Mouse (Mus musculus): ENCODE data around the gene Mnt. TPM values are rescaled to one million over a fixed set of nuclear protein-coding genes. Genes with fewer than 3 reads are reported as not detected.

The Mnt gene
- polyA plus RNA-seq, 1 experiment from 2014 or later, result 3.5 TPM

DNA sequence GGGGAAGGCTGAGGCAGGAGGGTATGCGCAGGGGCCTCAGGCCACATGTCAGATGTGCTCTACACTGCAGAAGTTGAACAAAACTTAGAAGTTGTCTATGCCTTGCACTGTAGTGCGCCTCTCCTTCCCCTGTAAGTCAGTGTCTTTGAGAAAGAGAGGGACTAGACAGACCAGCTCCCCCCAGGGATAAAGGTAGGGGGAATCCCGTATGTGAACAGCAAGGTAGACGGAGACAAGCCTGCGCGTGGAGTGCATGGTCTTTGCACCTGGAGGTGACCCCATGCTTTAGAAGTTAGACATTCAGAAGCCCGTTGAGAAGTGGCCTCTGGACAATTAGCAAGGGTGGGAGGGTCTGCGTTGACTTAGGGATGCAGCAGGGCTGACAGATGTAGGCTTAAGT lies 10.0 kb downstream of the Mnt start:
- H3K36me3 ChIP-seq (ENCODE audit: control insufficient read depth, insufficient read depth, low read length), result peaks cover 13% of the 10 kb centered on the region
- no peaks in the 10 kb centered on the region for H3K27me3 ChIP-seq (replicated peaks; ENCODE audit: control insufficient read depth, insufficient read depth, low read length)
- peaks cover 24% of the 10 kb centered on the region for H3K4me1 ChIP-seq (replicated peaks; ENCODE audit: control insufficient read depth, insufficient read depth, low read length)
- H3K9me3 ChIP-seq (ENCODE audit: control insufficient read depth, low read length), result no peaks in the 10 kb centered on the region
- no peak overlapping the region for H3K27ac ChIP-seq (ENCODE audit: low read depth, low read length)
- no peak overlapping the region for H3K4me3 ChIP-seq (ENCODE audit: low read depth, low read length)
- WGBS, result 87% methylated on average over 8 of the region's 8 CpGs
- H3K4me2 ChIP-seq, result no peak overlapping the region
- ATAC-seq (replicated peaks; ENCODE audit: low FRiP score), result no peak
- no peak overlapping the region for H3K9ac ChIP-seq (ENCODE audit: low read depth, low read length)
- no peak for DNase-seq (ENCODE audit: low spot score)

DNA sequence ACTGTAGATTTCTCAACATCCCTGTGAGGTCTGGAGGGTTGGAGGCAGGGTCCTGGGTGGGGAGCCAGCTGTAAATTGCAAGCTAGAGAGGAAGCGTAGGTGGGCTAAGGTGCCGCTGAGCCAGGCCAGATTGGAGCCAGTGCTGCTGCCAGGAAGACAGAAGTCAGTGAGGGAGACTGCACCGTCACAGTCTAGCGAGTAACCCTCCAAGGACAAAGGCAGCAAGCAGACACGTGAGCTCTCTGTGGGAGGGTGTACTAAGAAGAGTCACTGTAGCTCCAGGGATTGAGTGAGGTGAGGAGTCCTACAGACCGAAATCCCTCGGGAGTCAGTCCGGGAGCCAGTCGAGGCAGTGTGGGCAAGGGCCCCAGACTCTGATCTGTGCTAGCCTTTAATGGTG lies 10.6 kb downstream of the Mnt start:
- H3K27ac ChIP-seq (ENCODE audit: low read depth, low read length), result no peak overlapping the region
- H3K4me3 ChIP-seq (ENCODE audit: low read depth, low read length), result no peak overlapping the region
- WGBS, result 92% methylated on average over 9 of the region's 9 CpGs
- peaks cover 21% of the 10 kb centered on the region for H3K4me1 ChIP-seq (replicated peaks; ENCODE audit: control insufficient read depth, insufficient read depth, low read length)
- peaks cover 13% of the 10 kb centered on the region for H3K36me3 ChIP-seq (ENCODE audit: control insufficient read depth, insufficient read depth, low read length)
- H3K9ac ChIP-seq (ENCODE audit: low read depth, low read length), result no peak overlapping the region
- ATAC-seq (replicated peaks; ENCODE audit: low FRiP score) (no peak), DNase-seq (ENCODE audit: low spot score) (no peak)
- H3K9me3 ChIP-seq (ENCODE audit: control insufficient read depth, low read length), result no peaks in the 10 kb centered on the region
- H3K4me2 ChIP-seq, result no peak overlapping the region
- no peaks in the 10 kb centered on the region for H3K27me3 ChIP-seq (replicated peaks; ENCODE audit: control insufficient read depth, insufficient read depth, low read length)

DNA sequence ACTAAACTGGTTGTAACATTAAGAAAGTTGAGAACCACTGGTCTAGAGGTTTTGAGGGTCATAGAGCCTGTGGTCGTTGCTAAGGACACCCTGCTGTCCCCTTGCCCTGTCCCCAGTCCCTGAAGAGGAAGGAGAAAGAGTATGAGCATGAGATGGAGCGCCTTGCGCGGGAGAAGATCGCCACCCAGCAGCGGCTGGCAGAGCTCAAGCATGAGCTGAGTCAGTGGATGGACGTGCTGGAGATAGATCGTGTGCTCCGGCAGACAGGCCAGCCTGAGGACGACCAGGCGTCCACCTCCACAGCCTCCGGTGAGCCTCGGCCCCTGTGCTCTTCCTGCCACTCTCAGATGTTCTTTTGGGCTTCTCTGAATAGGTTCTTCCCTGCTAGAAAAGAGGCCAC lies 11.3 kb downstream of the Mnt start:
- H3K4me1 ChIP-seq (replicated peaks; ENCODE audit: control insufficient read depth, insufficient read depth, low read length), result peaks cover 15% of the 10 kb centered on the region
- H3K4me3 ChIP-seq (ENCODE audit: low read depth, low read length), result no peak overlapping the region
- no peaks in the 10 kb centered on the region for H3K9me3 ChIP-seq (ENCODE audit: control insufficient read depth, low read length)
- H3K9ac ChIP-seq (ENCODE audit: low read depth, low read length), result no peak overlapping the region
- DNase-seq (ENCODE audit: low spot score) (no peak), ATAC-seq (replicated peaks; ENCODE audit: low FRiP score) (no peak)
- peaks cover 13% of the 10 kb centered on the region for H3K36me3 ChIP-seq (ENCODE audit: control insufficient read depth, insufficient read depth, low read length)
- no peak overlapping the region for H3K27ac ChIP-seq (ENCODE audit: low read depth, low read length)
- no peak overlapping the region for H3K4me2 ChIP-seq
- 86% methylated on average over 13 of the region's 13 CpGs for WGBS
- H3K27me3 ChIP-seq (replicated peaks; ENCODE audit: control insufficient read depth, insufficient read depth, low read length), result no peaks in the 10 kb centered on the region

DNA sequence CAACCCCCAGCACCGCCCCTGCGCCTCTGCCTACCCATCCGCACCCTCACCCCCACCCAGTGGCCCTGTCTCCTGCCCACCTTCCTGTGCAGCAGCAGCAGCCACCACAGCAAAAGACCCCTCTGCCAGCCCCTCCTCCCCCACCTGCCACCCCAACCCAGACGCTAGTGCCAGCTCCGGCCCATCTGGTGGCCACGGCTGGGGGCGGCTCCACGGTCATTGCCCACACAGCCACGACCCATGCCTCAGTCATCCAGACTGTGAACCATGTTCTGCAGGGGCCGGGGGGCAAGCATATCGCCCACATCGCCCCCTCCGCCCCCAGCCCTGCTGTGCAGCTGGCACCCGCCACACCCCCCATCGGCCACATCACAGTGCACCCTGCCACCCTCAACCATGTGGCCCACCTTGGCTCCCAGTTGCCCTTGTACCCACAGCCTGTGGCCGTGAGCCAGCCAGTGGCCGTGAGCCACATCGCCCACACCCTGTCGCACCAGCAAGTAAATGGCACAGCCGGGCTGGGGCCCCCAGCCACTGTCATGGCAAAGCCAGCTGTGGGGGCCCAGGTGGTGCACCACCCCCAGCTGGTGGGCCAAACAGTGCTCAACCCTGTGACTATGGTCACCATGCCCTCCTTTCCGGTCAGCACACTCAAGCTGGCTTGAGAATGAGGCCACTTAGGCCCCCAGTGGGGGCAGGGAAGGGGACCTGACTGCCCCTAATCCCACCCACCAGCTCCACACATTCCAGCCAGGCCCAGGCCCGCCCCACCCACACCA lies 12.1 kb downstream of the Mnt start:
- Histone ChIP-seq H3K4me3 (ENCODE audit: low read depth, low read length) (no peak overlapping the region), H3K36me3 (ENCODE audit: control insufficient read depth, insufficient read depth, low read length) (peaks cover 13% of the 10 kb centered on the region), H3K4me2 (no peak overlapping the region), H3K27ac (ENCODE audit: low read depth, low read length) (no peak overlapping the region), H3K27me3 (replicated peaks; ENCODE audit: control insufficient read depth, insufficient read depth, low read length) (no peaks in the 10 kb centered on the region), H3K9ac (ENCODE audit: low read depth, low read length) (no peak overlapping the region), H3K4me1 (replicated peaks; ENCODE audit: control insufficient read depth, insufficient read depth, low read length) (peaks cover 10% of the 10 kb centered on the region), H3K9me3 (ENCODE audit: control insufficient read depth, low read length) (no peaks in the 10 kb centered on the region)
- no peak for ATAC-seq (replicated peaks; ENCODE audit: low FRiP score)
- 93% methylated on average over 22 of the region's 22 CpGs for WGBS
- no peak for DNase-seq (ENCODE audit: low spot score)

DNA sequence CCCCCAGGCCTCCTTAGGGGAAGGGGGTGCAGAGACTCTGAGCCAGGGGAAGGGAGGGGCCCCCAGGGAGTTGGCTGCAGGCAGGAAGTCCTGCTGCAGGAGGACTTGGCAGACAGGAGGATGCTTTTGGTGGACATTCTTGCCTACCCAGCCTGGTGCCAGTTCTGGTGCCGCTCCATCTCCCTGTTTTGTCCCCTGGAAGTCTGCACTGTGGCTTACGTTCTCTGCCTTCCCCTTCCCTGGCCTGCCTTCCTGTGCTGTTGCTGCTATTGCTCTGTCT lies 12.7 kb downstream of the Mnt start:
- peaks cover 13% of the 10 kb centered on the region for H3K36me3 ChIP-seq (ENCODE audit: control insufficient read depth, insufficient read depth, low read length)
- no peak overlapping the region for H3K4me3 ChIP-seq (ENCODE audit: low read depth, low read length)
- H3K9ac ChIP-seq (ENCODE audit: low read depth, low read length), result no peak overlapping the region
- H3K4me2 ChIP-seq, result no peak overlapping the region
- H3K4me1 ChIP-seq (replicated peaks; ENCODE audit: control insufficient read depth, insufficient read depth, low read length), result peaks cover 15% of the 10 kb centered on the region
- 87% methylated on average over 2 of the region's 2 CpGs for WGBS
- ATAC-seq (replicated peaks; ENCODE audit: low FRiP score) (no peak), DNase-seq (ENCODE audit: low spot score) (no peak)
- no peak overlapping the region for H3K27ac ChIP-seq (ENCODE audit: low read depth, low read length)
- no peaks in the 10 kb centered on the region for H3K27me3 ChIP-seq (replicated peaks; ENCODE audit: control insufficient read depth, insufficient read depth, low read length)
- no peaks in the 10 kb centered on the region for H3K9me3 ChIP-seq (ENCODE audit: control insufficient read depth, low read length)

DNA sequence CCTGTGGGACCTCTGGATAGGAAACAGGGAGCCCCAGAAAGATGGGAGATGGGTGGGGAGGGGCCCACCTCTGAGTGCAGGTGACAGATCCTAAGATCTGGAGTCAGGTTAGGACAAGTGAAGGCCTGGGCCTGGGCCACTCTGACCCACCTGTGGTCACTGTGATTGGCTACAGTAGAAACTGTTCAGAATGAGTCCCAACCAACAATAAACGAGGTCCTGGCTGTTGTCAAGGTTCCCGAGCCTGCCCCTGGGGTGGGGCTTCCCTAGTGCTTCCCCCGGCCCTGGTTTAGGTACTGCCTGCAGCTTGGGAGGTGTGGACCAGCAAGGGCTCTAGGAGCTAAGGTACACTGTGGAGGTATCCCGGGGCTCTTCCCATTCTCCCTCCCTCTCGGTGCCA lies 13.0 kb downstream of the Mnt start:
- Histone ChIP-seq H3K4me3 (ENCODE audit: low read depth, low read length) (no peak overlapping the region), H3K4me1 (replicated peaks; ENCODE audit: control insufficient read depth, insufficient read depth, low read length) (peaks cover 19% of the 10 kb centered on the region), H3K4me2 (no peak overlapping the region), H3K9ac (ENCODE audit: low read depth, low read length) (no peak overlapping the region), H3K27me3 (replicated peaks; ENCODE audit: control insufficient read depth, insufficient read depth, low read length) (no peaks in the 10 kb centered on the region), H3K9me3 (ENCODE audit: control insufficient read depth, low read length) (no peaks in the 10 kb centered on the region), H3K27ac (ENCODE audit: low read depth, low read length) (no peak overlapping the region; the same call in 1 of the 2 replicates), H3K36me3 (ENCODE audit: control insufficient read depth, insufficient read depth, low read length) (peaks cover 13% of the 10 kb centered on the region)
- ATAC-seq (replicated peaks; ENCODE audit: low FRiP score) (no peak), DNase-seq (ENCODE audit: low spot score) (no peak)
- 68% methylated on average over 5 of the region's 5 CpGs for WGBS

DNA sequence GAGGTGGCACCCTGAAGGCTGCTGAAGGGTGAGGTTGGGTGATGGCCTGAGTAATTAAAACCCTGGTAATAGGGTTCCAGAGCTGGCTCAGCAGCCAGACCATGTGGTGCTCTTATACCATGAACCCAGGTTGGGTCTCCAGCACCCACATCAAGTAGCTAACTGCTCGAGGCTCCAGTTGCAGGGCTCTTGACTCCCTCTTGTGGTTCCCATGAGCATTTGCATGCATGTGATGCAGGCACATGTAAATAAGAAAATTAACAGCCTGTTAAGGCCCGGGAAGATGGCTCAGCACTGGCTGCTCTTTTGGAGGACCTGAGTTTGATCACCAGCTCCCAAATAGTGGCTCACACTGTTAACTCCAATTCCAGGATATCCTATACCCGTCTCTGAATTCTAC lies 15.1 kb downstream of the Mnt start:
- Histone ChIP-seq H3K9me3 (ENCODE audit: control insufficient read depth, low read length) (no peaks in the 10 kb centered on the region), H3K9ac (ENCODE audit: low read depth, low read length) (no peak overlapping the region), H3K4me2 (no peak overlapping the region), H3K4me1 (replicated peaks; ENCODE audit: control insufficient read depth, insufficient read depth, low read length) (peaks cover 13% of the 10 kb centered on the region), H3K36me3 (ENCODE audit: control insufficient read depth, insufficient read depth, low read length) (peaks cover 13% of the 10 kb centered on the region), H3K27me3 (replicated peaks; ENCODE audit: control insufficient read depth, insufficient read depth, low read length) (no peaks in the 10 kb centered on the region), H3K4me3 (ENCODE audit: low read depth, low read length) (no peak overlapping the region), H3K27ac (ENCODE audit: low read depth, low read length) (no peak overlapping the region)
- ATAC-seq (replicated peaks; ENCODE audit: low FRiP score) (no peak), DNase-seq (ENCODE audit: low spot score) (no peak)
- 59% methylated on average over 3 of the region's 3 CpGs for WGBS

DNA sequence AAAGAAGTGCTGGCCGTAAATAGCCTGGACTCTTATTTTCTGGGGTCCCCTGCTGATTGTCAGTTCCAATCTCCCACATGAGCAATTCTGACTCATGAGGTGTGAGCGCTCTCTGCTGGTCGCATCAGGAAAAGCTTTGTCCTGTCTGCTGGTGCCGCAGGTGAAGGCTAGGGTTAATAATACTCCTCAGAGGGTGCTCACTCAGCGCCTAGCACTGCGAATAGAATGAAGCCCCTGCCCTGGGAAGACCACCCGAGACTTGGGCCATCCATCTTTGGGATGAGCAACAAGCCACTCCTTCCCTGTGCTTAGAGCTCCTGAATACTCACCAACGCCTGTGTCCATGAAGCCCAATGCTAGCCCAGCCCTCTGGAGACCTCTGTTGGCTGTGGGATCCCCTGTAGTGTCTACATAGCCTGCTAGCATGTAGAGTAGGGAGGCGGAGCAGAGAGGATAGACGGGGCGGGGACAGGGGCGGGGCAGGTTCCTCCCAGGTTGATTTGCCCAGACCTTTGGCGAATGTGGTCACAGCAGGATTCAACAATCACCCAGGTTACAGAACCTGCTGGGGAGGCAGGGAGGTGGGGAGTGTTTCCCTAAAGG lies 17.3 kb downstream of the Mnt start:
- peak; percentile 87 for ATAC-seq (replicated peaks; ENCODE audit: low FRiP score)
- DNase-seq (ENCODE audit: low spot score), result peak; percentile 85
- Histone ChIP-seq H3K36me3 (ENCODE audit: control insufficient read depth, insufficient read depth, low read length) (peaks cover 4% of the 10 kb centered on the region; the same call in 1 of the 2 replicates), H3K9ac (ENCODE audit: low read depth, low read length) (peak overlapping the region; percentile 50; the same call in 1 of the 2 replicates), H3K4me1 (replicated peaks; ENCODE audit: control insufficient read depth, insufficient read depth, low read length) (peaks cover 10% of the 10 kb centered on the region), H3K4me3 (ENCODE audit: low read depth, low read length) (no peak overlapping the region), H3K4me2 (peak overlapping the region; percentile 64), H3K27me3 (replicated peaks; ENCODE audit: control insufficient read depth, insufficient read depth, low read length) (no peaks in the 10 kb centered on the region), H3K27ac (ENCODE audit: low read depth, low read length) (peak overlapping the region; percentile 64; the same call in 1 of the 2 replicates), H3K9me3 (ENCODE audit: control insufficient read depth, low read length) (no peaks in the 10 kb centered on the region)
- WGBS, result 4% methylated on average over 13 of the region's 13 CpGs
